Mouse (Mus musculus): ENCODE measurements around the gene Rab43. TPM values are rescaled to one million over a fixed set of nuclear protein-coding genes. Genes with fewer than 3 reads are reported as not detected.

The Rab43 gene
- polyA plus RNA-seq, 1 experiment, result 1.6 TPM

GRCm38 (mm10) chr6:87779174-87780165 lies 32.5 kb downstream of the Rab43 start:
- no peaks in the 10 kb centered on the region for H3K9me3 ChIP-seq (replicated peaks; ENCODE audit: control insufficient read depth, insufficient read depth, low read length, poor library complexity, severe bottlenecking)
- no peak overlapping the region for H3K4me3 ChIP-seq (ENCODE audit: low read depth, low read length)
- H3K27me3 ChIP-seq (ENCODE audit: control insufficient read depth, insufficient read depth, low read length, poor library complexity, severe bottlenecking), result no peaks in the 10 kb centered on the region
- no peak for TF ChIP-seq EP300 (IDR thresholded peaks at IDR 0.05; ENCODE audit: insufficient read depth, low read depth, low read length)
- no peak for TF ChIP-seq CTCF (IDR thresholded peaks at IDR 0.05; ENCODE audit: low read depth, low read length)
- no peaks in the 10 kb centered on the region for H3K4me1 ChIP-seq (ENCODE audit: control insufficient read depth, insufficient read depth, low read length)
- no peak overlapping the region for H3K9ac ChIP-seq (ENCODE audit: low read depth, poor library complexity, severe bottlenecking)
- H3K36me3 ChIP-seq (ENCODE audit: control insufficient read depth, insufficient read depth, low read length, poor library complexity, severe bottlenecking), result no peaks in the 10 kb centered on the region
- no peak overlapping the region for H3K27ac ChIP-seq (ENCODE audit: insufficient read depth, low read length)

- no peaks in the 10 kb centered on the region for H3K36me3 ChIP-seq (ENCODE audit: control insufficient read depth, insufficient read depth, low read length, poor library complexity, severe bottlenecking)
- H3K27me3 ChIP-seq (ENCODE audit: control insufficient read depth, insufficient read depth, low read length, poor library complexity, severe bottlenecking), result no peaks in the 10 kb centered on the region
- H3K4me1 ChIP-seq (ENCODE audit: control insufficient read depth, insufficient read depth, low read length), result no peaks in the 10 kb centered on the region
- H3K9me3 ChIP-seq (replicated peaks; ENCODE audit: control insufficient read depth, insufficient read depth, low read length, poor library complexity, severe bottlenecking), result no peaks in the 10 kb centered on the region
- no peak overlapping the region for H3K4me3 ChIP-seq (ENCODE audit: low read depth, low read length)
- TF ChIP-seq EP300 (IDR thresholded peaks at IDR 0.05; ENCODE audit: insufficient read depth, low read depth, low read length) (no peak), CTCF (IDR thresholded peaks at IDR 0.05; ENCODE audit: low read depth, low read length) (no peak), POLR2A (IDR thresholded peaks at IDR 0.05; ENCODE audit: insufficient read depth, low read length) (no peak)
- H3K9ac ChIP-seq (ENCODE audit: low read depth, poor library complexity, severe bottlenecking), result no peak overlapping the region
- H3K27ac ChIP-seq (ENCODE audit: insufficient read depth, low read length), result no peak overlapping the region
These were observed 33.4 kb downstream of the Rab43 start for GRCm38 (mm10) chr6:87778294-87779173.

- H3K4me1 ChIP-seq (ENCODE audit: control insufficient read depth, insufficient read depth, low read length), result no peaks in the 10 kb centered on the region
- H3K4me3 ChIP-seq (ENCODE audit: low read depth, low read length), result no peak within 1 kb of the TSS
- no peaks in the 10 kb centered on the region for H3K9me3 ChIP-seq (replicated peaks; ENCODE audit: control insufficient read depth, insufficient read depth, low read length, poor library complexity, severe bottlenecking)
- H3K27ac ChIP-seq (ENCODE audit: insufficient read depth, low read length), result no peak within 1 kb of the TSS
- TF ChIP-seq CTCF (IDR thresholded peaks at IDR 0.05; ENCODE audit: low read depth, low read length) (no peak), POLR2A (IDR thresholded peaks at IDR 0.05; ENCODE audit: insufficient read depth, low read length) (no peak), EP300 (IDR thresholded peaks at IDR 0.05; ENCODE audit: insufficient read depth, low read depth, low read length) (no peak)
- no peaks in the 10 kb centered on the region for H3K27me3 ChIP-seq (ENCODE audit: control insufficient read depth, insufficient read depth, low read length, poor library complexity, severe bottlenecking)
- no peak within 1 kb of the TSS for H3K9ac ChIP-seq (ENCODE audit: low read depth, poor library complexity, severe bottlenecking)
- no peaks in the 10 kb centered on the region for H3K36me3 ChIP-seq (ENCODE audit: control insufficient read depth, insufficient read depth, low read length, poor library complexity, severe bottlenecking)
These were observed 34.1 kb downstream of the Rab43 start, which contains the start of gene Gp9 for GRCm38 (mm10) chr6:87777842-87778241. Gene Gp9, plus strand, starts transcription at chr6:87778072.

- Histone ChIP-seq H3K9ac (ENCODE audit: low read depth, poor library complexity, severe bottlenecking) (no peak overlapping the region), H3K27me3 (ENCODE audit: control insufficient read depth, insufficient read depth, low read length, poor library complexity, severe bottlenecking) (no peaks in the 10 kb centered on the region), H3K36me3 (ENCODE audit: control insufficient read depth, insufficient read depth, low read length, poor library complexity, severe bottlenecking) (no peaks in the 10 kb centered on the region), H3K27ac (ENCODE audit: insufficient read depth, low read length) (no peak overlapping the region), H3K4me3 (ENCODE audit: low read depth, low read length) (no peak overlapping the region), H3K9me3 (replicated peaks; ENCODE audit: control insufficient read depth, insufficient read depth, low read length, poor library complexity, severe bottlenecking) (no peaks in the 10 kb centered on the region), H3K4me1 (ENCODE audit: control insufficient read depth, insufficient read depth, low read length) (no peaks in the 10 kb centered on the region)
- TF ChIP-seq CTCF (IDR thresholded peaks at IDR 0.05; ENCODE audit: low read depth, low read length) (no peak), POLR2A (IDR thresholded peaks at IDR 0.05; ENCODE audit: insufficient read depth, low read length) (no peak), EP300 (IDR thresholded peaks at IDR 0.05; ENCODE audit: insufficient read depth, low read depth, low read length) (no peak)
These were observed 35.3 kb downstream of the Rab43 start for GRCm38 (mm10) chr6:87776663-87777062.

- Histone ChIP-seq H3K4me3 (ENCODE audit: low read depth, low read length) (no peak overlapping the region), H3K4me1 (ENCODE audit: control insufficient read depth, insufficient read depth, low read length) (no peaks in the 10 kb centered on the region), H3K36me3 (ENCODE audit: control insufficient read depth, insufficient read depth, low read length, poor library complexity, severe bottlenecking) (no peaks in the 10 kb centered on the region), H3K9ac (ENCODE audit: low read depth, poor library complexity, severe bottlenecking) (no peak overlapping the region), H3K27me3 (ENCODE audit: control insufficient read depth, insufficient read depth, low read length, poor library complexity, severe bottlenecking) (no peaks in the 10 kb centered on the region), H3K27ac (ENCODE audit: insufficient read depth, low read length) (no peak overlapping the region), H3K9me3 (replicated peaks; ENCODE audit: control insufficient read depth, insufficient read depth, low read length, poor library complexity, severe bottlenecking) (no peaks in the 10 kb centered on the region)
- TF ChIP-seq EP300 (IDR thresholded peaks at IDR 0.05; ENCODE audit: insufficient read depth, low read depth, low read length), result no peak
- TF ChIP-seq CTCF (IDR thresholded peaks at IDR 0.05; ENCODE audit: low read depth, low read length), result no peak
- TF ChIP-seq POLR2A (IDR thresholded peaks at IDR 0.05; ENCODE audit: insufficient read depth, low read length), result no peak
These were observed 36.2 kb downstream of the Rab43 start for GRCm38 (mm10) chr6:87775588-87776245.

Data from ES-Bruce4 (cell line).